ENCODE assay signal across 26 mouse cellular contexts in the genomic region with DNA sequence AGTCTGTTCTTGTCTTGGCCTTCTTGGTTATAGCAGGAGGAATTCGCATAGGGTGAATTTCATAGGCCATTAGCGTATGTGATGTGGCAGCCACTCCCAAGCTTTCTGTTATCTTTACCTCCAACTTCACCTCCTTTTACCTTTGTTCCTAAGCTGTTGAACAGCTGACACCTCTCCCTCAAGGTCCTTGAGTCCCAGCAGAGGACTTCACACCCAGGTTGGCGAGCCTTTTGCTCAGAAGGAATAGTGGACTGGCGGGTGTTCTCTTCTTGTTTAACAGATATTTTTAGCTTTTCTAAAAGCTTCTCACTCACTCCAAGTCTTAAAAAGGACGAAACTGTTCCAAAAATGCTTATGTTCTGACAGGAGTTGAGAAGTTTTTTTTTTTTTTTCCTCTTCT.
"Had no signal": no experiment of that assay in that cellular context is flagged by ENCODE, and none has a peak within 500 bp of the region (broad histone marks: within the 10 kb centered on the region; RNA-seq: fewer than 3 reads in every experiment).

No protein-coding gene starts in this region.

- H3K4me1 ChIP-seq: heart, embryonic 13.5 days; heart, embryonic 15.5 days; hindbrain, embryonic 10.5 days; hindbrain, embryonic 12.5 days; intestine, embryonic 15.5 days; limb, embryonic 10.5 days; limb, embryonic 12.5 days; liver, embryonic 13.5 days had no signal

- H3K9me3 ChIP-seq: heart, embryonic 13.5 days; heart, embryonic 15.5 days; hindbrain, embryonic 10.5 days; hindbrain, embryonic 12.5 days; intestine, embryonic 15.5 days; limb, embryonic 10.5 days; limb, embryonic 12.5 days; liver, embryonic 13.5 days had no signal

- H3K36me3 ChIP-seq: heart, embryonic 13.5 days; heart, embryonic 15.5 days; hindbrain, embryonic 10.5 days; hindbrain, embryonic 12.5 days; intestine, embryonic 15.5 days; limb, embryonic 10.5 days; limb, embryonic 12.5 days; liver, embryonic 13.5 days had no signal

- DNase-seq: gastrocnemius, adult 2 months; gastrocnemius, postnatal 10 days; gastrocnemius, postnatal 25 days; heart, adult 2 months; heart, postnatal 4 days; kidney, adult 18-20 months; kidney, adult 8-10 months; kidney, postnatal 10 days; kidney, postnatal 25 days; kidney, postnatal 4 days; liver; liver, embryonic 13.5 days had no signal

- H3K27ac ChIP-seq: gastrocnemius, adult 2 months; heart, adult 2 months; heart, embryonic 13.5 days; heart, embryonic 15.5 days; hindbrain, embryonic 10.5 days; hindbrain, embryonic 12.5 days; hindbrain, embryonic 14.5 days; intestine, embryonic 15.5 days; layer of hippocampus, adult 2 months; left cerebral cortex, adult 2 months; limb, embryonic 10.5 days; limb, embryonic 12.5 days; liver, embryonic 13.5 days had no signal

- H3K4me3 ChIP-seq: gastrocnemius, adult 2 months; heart, adult 2 months; heart, embryonic 13.5 days; heart, embryonic 15.5 days; hindbrain, embryonic 10.5 days; hindbrain, embryonic 12.5 days; intestine, embryonic 15.5 days; layer of hippocampus, adult 2 months; left cerebral cortex, adult 2 months; limb, embryonic 10.5 days; limb, embryonic 12.5 days; liver, embryonic 13.5 days had no signal

- ATAC-seq: hindbrain, embryonic 16.5 days; inflammation-experienced regulatory T-cells, adult 6 months; intestine, embryonic 15.5 days had no signal

- H3K27me3 ChIP-seq: heart, embryonic 13.5 days; heart, embryonic 15.5 days; hindbrain, embryonic 12.5 days; intestine, embryonic 15.5 days; limb, embryonic 12.5 days; liver, embryonic 13.5 days had no signal

- H3K9ac ChIP-seq: heart, embryonic 13.5 days; heart, embryonic 15.5 days; hindbrain, embryonic 12.5 days; hindbrain, embryonic 14.5 days; intestine, embryonic 15.5 days; limb, embryonic 12.5 days; liver, embryonic 13.5 days had no signal

- H3K4me2 ChIP-seq: heart, embryonic 11.5 days; heart, embryonic 13.5 days; heart, embryonic 15.5 days; hindbrain, embryonic 12.5 days; hindbrain, embryonic 14.5 days; intestine, embryonic 15.5 days; limb, embryonic 12.5 days; liver, embryonic 11.5 days; liver, embryonic 13.5 days had no signal
